Mouse (Mus musculus) yolk sac, embryonic 10.5 days (tissue): ENCODE results near the gene H13.

Experiments
- DNase-seq: peaks from one replicate; pipeline ENCODE4 v3.0.0-alpha.2; 2017; ENCODE audit warnings: low spot score

Gene H13

DNA sequence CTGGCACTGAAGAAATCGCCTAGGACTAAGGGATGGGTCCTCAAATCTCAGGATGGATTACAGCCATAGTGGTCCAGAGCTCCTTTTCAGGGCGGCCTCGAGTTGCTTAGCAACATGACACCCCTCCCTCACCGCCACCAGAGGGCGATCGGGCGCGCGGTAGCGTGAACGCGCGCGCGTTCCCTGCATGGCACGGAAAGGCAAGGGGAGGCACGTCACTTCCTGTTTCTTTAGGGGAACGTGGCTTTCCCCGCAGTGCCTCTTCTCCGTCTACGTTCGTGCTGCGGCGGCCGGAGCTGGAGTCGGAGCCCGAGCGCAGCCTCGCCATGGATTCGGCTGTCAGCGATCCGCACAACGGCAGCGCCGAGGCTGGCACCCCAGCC, at the start of gene H13:
Gene H13, plus strand, starts transcription at position 206 of the 383 bp plus-strand sequence.
- DNase-seq: peak; percentile 90

DNA sequence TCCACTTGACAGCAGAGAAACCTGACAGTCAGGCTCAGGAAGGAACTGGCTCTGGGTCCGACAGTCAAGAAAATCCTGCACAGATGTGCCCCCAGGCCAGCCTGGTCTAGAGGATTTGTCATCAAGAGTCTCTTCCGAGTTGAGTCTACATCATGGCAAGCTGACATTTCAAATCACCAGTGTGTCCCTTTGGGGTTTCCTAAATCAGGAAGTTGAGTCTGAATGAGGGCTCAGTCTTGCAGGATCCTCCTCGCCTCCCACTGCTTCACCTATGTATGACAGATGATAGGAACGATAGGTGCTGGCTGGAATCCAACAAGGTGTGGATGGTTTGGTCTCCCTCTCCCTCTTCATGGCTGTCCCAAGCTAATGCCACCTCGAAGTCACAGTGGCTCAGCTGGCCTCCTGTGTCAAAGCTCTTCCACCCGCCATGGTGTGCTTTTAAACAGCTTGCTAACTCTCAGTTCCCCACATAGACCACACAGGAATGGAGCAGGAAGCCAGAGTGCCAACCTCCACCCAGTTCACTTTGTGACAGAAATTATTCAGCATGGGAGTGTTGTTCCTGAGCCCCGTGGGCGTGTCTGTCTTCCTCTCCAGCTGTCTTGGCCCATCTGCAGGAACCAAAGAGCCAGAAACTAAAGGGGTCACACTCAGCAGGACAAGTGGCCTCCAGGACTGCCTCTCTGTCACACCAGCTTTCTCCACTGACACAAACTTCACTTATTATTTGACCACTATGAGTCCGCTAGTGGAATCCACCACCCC, 48.7 kb upstream of the H13 start:
- no peak for DNase-seq

DNA sequence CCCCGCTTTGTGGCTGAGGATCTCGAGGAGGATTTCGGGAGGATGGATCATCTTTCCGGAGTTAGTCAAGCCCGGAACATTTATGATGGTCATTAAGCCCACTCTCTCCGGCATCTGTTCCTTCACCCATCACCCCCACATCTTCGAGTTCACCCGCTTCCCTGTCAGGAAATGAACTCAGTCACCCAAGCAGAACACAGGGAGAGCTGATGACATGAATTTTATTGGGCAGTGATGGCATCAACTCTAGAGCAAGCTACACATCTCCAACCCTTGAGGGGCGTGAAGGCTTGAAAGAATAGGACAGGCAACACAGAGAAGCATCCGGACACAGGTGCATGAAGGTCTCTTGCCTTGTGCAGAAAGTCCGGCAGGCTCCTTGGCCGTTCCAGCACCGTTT, 47.1 kb upstream of the H13 start:
- DNase-seq: no peak

- no peak for DNase-seq
Measured at GRCm38 (mm10) chr2:152622953-152623352, 46.3 kb upstream of the H13 start, which contains the start of gene Defb25. Defb25 (minus strand) TSS chr2:152623053.

DNA sequence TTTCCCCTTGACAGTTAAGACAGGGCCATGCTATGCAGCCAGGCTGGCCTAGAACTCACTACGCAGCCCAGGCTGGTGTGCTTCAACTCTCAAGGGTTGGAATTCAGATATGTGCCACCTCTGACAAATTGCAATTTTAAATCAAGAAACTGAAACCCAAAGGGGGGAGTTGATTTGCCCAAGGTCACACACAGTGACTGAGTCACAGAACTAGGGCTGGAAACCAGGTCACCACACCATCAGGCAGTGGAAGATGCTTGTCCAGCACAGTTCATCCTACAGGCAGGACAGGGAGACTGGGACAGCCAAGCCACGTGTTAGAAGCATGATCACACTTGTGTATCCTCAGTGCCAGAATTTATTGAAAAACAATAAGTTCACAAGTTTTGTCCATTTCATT, 44.7 kb upstream of the H13 start:
- no peak for DNase-seq

DNA sequence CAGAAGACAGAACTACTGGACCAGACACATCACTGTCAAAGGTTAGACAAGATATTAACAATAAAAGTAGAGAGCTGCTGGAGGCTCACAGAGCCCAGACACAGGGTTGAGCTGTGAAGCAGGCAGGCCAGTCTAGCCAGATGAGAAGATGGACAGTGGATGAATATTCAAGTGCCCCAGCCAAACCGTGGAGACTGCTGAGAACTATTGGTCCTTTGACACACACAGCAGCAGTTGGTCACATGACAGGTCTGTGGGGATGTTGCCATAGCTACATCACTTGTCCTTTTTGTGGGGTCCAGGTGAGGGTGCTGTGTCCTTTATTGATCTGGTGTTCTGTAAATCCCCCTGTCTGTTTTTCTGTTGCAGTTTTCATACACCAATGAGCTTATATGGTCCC, 44.0 kb upstream of the H13 start:
- DNase-seq: no peak

DNA sequence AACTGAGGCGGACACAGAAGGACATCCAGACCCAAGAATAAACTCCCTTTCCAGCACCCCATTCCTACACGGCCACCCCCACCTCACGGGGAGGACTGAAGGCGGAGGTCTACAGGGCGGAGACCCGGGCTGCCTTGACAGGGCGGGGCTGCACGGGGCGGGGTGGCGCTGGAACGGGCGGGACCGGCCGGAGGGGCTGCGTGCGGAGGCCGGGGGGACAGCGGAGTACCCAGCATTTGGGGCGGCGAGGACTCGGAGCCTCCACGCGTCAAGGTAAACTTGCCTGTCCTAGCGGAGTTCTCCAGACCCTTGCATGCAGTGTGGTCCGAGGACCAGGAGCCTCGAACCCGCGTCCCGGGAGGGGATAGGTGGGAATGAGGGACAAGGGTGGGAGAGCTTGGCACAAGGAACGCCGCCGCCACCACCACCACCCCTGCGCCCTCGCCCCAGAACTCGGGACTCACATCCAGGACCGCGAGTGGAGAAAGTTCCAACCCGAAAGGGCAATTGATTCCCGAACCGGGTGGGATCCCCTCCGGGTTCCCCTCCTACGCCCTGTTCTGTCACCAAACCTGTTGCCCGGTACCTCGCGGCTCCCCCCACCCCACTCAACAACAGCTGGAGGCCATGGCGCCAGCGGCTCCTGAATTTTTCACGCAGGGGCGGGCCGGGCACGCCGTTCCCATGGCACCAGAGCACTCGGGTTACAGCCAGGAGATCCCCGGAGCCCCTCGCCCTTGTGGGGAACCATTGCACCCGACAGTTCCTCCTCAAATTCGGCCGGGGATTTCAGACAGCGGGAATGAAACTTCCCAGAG, 42.3 kb upstream of the H13 start, which contains the start of gene Rem1:
Gene Rem1, plus strand, starts transcription at position 178 of the 818 bp plus-strand sequence.
- no peak for DNase-seq

GRCm38 (mm10) chr2:152628066-152628465, 41.2 kb upstream of the H13 start:
- no peak for DNase-seq

GRCm38 (mm10) chr2:152629239-152629638, 40.0 kb upstream of the H13 start:
- DNase-seq: no peak

DNA sequence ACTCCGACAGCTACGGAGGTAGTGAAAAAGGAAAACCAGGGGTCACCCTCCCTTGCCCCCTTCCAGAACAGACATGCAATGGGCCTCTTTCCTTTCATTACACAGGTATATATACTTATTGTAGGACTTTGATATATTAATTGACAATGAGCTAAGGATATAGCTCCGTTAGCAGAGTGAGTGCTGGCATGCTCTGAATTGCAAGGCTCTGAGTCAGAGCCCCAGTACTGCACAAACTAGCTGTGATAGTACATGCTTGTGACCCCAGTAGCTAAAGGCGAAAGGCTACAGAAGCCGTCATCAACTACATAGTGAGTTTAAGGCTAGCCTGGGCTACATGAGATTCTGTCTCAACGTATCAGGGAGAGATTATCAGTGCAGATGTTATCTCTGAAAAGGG, 39.4 kb upstream of the H13 start:
- no peak for DNase-seq

DNA sequence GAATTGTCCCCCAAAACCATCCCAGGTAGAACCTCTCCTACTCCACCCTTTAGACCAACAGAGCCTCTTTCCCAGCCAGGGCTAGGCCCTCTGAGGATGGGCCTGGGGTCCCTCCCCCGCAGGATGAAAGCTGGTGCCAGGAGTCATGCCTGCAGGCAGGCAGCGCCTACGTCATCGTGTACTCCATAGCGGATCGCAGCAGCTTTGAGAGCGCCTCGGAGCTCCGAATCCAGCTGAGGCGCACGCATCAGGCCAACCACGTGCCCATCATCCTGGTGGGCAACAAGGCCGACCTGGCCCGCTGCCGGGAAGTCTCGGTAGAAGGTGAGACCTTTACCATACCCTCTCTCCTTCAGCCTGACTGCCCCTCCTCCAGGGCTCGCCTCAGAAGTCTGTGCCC, 35.9 kb upstream of the H13 start:
- DNase-seq: peak; percentile 30

DNA sequence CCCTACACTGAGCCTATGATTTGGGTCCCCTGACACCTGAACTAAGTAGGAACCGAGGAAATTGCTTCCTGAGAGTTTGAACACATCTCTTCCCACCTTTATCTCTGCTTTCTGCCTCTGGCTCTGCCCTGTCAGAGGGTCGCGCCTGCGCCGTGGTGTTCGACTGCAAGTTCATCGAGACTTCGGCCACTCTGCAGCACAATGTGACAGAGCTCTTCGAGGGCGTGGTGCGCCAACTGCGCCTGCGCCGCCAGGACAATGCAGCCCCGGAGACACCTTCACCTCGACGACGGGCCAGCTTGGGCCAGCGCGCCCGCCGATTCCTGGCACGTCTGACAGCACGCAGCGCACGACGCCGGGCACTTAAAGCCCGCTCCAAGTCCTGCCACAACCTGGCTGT, 35.0 kb upstream of the H13 start:
- DNase-seq: no peak

- DNase-seq: no peak
Measured at GRCm38 (mm10) chr2:152636246-152637005, 32.8 kb upstream of the H13 start.

- DNase-seq: no peak
Measured at GRCm38 (mm10) chr2:152637006-152637322, 32.3 kb upstream of the H13 start.

DNA sequence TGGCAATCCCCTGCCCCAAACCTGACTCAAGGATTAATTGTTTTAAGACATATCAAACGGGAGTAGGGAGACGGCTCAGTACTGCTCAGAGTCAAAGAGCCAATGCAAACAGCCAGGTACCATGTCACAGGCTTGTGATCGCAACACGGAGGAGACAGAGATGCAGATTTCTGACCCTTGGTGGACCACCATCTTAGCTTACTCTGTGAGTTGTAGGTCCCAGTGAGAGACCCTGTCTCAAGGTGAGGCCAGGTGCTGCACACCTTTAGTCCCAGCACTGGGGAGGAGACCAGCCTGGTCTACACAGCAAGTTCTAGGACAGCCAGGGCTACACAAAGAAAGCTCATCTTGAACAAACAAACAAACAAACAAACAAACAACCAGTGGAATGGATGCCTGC, 31.9 kb upstream of the H13 start:
- no peak for DNase-seq

DNA sequence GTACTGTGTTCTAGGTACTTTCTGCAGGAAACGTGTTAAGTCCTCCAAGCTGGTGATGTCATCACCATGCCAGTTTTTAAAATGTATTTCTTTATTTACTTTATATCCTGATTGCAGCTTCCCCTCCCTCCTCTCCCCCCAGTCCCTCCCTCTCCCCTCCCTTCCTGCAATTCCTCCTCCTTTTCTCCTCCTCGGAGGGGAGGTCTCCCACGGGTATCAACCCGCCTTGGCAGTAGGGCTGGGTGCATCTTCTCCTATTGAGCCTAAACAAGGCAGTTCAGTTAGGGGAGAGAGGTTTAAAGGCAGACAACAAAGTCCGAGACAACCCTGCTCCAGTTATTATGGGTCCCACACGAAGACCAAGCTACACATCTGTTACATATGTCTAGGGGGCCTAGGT, 30.4 kb upstream of the H13 start:
- DNase-seq: no peak

DNA sequence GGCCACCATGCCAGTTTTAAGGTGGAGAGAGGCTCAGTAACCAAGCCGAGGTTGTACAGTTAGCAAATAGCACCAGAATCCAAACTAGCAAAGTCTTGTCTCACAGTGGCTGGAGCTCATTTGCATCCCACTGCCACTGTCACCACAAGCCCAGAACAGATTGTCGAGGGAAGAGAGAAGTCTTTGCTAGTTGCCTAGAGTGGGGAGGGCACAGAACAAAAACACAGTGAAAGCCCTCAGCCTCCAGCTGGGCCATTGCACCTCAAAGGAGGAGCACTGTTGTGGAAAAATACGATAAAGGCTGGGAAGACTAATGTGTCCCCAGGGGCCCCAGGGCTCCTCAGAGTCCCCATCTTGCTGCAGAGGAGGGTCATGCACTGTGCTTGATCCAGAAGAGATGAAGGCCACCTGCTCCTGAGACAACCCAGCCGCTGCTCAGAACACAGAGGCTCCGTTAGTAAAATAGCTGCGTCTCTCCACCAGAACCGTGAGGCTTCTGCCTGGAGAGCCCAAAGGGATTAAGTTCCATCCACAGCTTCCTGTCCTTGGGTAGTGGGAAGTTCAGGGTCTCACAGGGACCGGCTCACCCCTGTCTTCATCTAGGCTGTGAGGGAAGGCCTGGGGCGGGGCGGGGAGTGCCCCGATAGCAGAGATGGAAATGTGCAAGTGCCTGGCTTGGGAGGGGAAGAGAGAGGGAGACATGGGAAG, 29.7 kb upstream of the H13 start:
- DNase-seq: no peak

DNA sequence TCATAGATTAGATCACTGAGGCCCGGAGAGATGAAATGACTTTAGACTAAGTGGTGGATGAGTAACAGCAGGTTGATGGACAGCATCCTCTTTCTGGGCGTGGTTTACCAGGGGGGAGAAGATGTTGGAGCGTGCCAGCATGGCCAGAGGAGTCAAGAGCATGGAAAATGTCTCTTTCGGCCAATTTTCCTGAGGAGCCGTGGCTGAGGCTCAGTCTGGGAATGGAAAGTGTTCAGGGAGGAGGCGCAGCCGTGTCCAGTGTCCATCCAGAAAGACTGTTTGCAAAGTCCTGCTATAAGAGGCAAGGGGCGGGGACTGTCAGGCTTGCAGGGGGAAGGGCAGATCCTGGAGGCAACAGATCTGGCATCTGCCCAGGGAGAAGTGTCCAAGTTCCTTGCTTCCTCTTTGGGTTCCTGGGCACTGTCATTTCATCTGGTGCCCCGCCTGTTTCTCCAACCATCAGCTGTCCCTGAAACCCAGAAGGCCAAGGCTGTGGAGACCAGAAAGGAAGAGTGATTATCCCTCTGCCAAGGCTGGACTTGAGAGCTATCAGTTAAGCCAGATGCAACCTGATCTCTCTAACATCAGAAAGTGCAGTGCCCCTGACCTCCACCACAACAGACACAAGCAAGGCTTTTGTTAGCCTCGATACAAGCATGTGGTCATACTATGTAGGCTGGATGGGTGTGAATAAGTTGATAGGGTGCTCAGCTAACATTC, 16.2 kb upstream of the H13 start:
- DNase-seq: no peak

- peak; percentile 49 for DNase-seq
Measured at GRCm38 (mm10) chr2:152653874-152654715, 15.2 kb upstream of the H13 start.

DNA sequence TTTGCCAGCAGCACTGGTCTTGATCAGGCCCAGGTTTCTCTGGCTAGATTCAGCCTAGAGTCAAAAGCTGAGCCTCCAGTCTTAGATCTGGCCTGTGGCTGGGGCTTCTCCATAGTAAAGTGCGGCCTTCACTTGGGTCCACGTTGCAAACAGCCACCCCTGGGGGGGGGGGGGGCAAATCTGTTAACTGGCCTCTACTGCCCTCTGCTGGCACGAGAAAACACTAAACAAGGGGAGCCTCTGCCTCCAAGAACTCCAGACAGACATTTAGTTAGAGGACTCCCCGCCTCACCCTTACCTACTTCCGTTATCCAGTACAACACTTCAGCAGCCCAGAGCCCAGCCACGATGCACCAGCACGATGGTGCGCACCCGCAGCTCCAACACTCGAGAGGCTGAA, 11.9 kb upstream of the H13 start:
- no peak for DNase-seq

- no peak for DNase-seq
Measured at GRCm38 (mm10) chr2:152661163-152661562, 8.1 kb upstream of the H13 start.
